Mouse (Mus musculus) G1E (cell line): Measurements from ENCODE around the gene Ttll3.

Source experiments
- CTCF ChIP-seq: IDR thresholded peaks from 2 replicates; pipeline ENCODE4 v1.5.1; 2012; ENCODE audit warnings: low read depth, low read length, inconsistent platforms, mixed read lengths
- GATA1 ChIP-seq: IDR thresholded peaks from 2 replicates; pipeline ENCODE4 v1.6.1; 2012; ENCODE audit warnings: borderline replicate concordance, low read length, inconsistent platforms, mixed read lengths
- GATA2 ChIP-seq: IDR thresholded peaks from 2 replicates; pipeline ENCODE4 v1.6.1; 2012; ENCODE audit warnings: low read depth, low read length, inconsistent platforms, borderline replicate concordance
- TAL1 ChIP-seq: conservative IDR thresholded peaks from 2 replicates; pipeline ENCODE4 v1.6.1; 2012; ENCODE audit warnings: low read depth, low read length, inconsistent platforms, mixed read lengths

DNA sequence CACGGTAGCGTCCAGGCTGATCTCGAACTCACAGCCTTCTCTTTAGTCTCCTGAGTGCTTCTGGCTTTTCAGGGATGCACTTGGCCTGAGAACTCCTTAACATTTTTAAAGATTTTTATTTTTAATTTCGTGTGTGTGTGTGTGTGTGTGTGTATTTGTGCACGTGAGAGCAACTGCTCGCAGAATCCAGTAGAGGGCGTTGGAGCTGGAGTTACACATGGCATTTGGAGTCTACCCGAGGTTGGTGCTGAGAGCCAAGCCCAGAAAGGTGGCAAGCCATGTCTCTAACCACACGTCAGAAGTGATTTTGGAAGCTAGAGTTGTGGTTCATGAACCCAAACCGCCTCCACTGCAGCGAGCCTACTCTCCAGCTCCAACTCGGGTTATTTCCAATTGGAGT lies 54.0 kb downstream of the Ttll3 start:
- no peak for TF ChIP-seq CTCF
- TF ChIP-seq TAL1, result no peak
- TF ChIP-seq GATA1, result no peak
- TF ChIP-seq GATA2, result no peak
